Mouse (Mus musculus): ENCODE measurements around the gene Adk.

DNA sequence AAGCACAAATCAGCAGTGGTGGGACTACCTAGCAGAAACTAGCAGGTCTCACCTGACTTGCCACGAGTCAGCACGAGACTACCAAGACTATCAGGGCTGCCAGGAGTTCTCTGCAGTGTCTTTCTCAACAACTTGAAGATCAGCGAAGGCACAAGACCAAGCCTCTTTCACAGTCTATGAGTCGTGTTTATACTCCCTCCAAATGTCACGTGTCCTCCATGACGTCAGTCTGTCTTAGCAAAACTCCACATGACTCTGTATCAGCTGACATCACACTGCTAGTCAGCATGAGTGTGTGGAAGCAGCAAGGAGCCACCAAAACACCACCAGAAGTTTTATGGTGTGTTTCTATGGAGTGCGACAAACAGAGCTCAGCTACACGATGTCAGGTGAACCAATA is 215.9 kb downstream of the Adk start:
- TF ChIP-seq CTCF (IDR thresholded peaks at IDR 0.05; ENCODE audit: low read depth) (no peak), EP300 (IDR thresholded peaks at IDR 0.05; ENCODE audit: low read depth) (no peak)

All from heart, postnatal 0 days (tissue).